Mouse (Mus musculus): Measurements from ENCODE around the gene Ildr2. TPM values are rescaled to one million over a fixed set of nuclear protein-coding genes. Genes with fewer than 3 reads are reported as not detected.

Ildr2 gene
- total RNA-seq (2012; rRNA removed) = not detected in 2 replicates
- not detected in 2 replicates for total RNA-seq (2014; rRNA removed)
- polyA plus RNA-seq (2012; ENCODE audit: insufficient read length, low read depth) = not detected in 2 replicates

DNA sequence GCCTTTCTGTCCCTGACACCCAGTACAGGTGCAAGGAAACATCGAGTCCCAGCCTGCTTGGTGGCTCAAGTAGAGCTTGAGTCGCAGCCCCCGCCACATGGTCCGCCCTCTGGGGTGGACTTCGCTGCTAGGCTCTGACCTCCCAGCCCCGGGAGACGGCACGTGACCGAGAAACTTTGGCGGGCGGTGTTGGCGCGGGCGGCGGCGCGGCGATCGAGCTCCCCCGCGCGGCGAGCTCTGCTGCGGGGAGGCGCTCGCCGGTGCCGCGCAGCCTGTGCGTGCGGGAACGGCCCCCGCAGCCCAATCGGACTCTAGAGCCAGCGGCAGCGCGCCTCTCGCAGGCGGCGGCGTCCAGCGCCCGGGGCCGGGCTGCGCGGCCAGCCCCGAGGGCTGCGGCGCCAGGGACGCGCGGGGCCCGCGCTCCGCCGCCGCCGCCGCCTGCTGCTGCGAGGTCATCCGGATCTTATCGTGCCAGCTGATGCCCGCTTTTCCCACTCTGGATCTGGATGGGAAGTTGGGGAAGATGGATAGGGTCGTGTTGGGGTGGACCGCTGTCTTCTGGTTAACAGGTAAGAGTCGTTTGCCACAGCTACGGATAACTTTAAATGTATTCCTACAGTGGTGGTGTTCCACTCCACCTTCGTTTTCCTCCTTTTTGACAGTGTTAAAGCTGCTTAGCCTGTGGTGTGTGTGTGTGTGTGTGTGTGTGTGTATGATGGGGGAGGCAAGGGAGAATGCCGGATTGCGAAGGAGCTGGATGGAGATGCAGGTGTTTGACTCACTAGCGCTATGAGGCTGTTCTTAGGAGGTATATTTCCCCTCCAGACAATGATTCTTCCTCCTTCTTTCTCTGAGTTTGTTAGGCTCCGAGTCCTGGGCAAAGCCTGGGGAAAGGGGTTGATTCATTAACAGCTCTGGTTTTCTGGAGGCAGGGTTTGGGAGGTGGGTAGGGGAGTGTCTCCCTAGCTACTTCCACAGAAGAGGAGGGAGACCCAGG is at the start of gene Ildr2:
Gene Ildr2 (plus strand): TSS at position 242 of the 997 bp plus-strand sequence.
- H3K36me3 ChIP-seq (replicated peaks in 1 of 2; ENCODE audit: control insufficient read depth in 1 of 2, insufficient read depth in 1 of 2, low read length in 1 of 2) = no peaks in the 10 kb centered on the region
- in situ Hi-C loops (cut with MboI; ENCODE audit: low pct_ligation_motif_present, low pct_unique_long_range_greater_than_20kb, low sequenced_read_pairs) (no loop called here), dilution Hi-C loops (cut with MboI; ENCODE audit: extremely low pct_ligation_motif_present, extremely low pct_unique_long_range_greater_than_20kb, low sequenced_read_pairs) (no loop called here)
- no peak within 1 kb of the TSS for H3K9ac ChIP-seq (ENCODE audit: insufficient read depth, low read depth)
- no peak for DNase-seq (ENCODE audit: extremely low read depth)
- no peaks in the 10 kb centered on the region for H3K9me3 ChIP-seq (replicated peaks; ENCODE audit: low read length)
- H3K4me3 ChIP-seq (replicated peaks in 1 of 3; ENCODE audit: low read depth in 2 of 3, low read length in 2 of 3, poor library complexity in 1 of 3) = no peak within 1 kb of the TSS
- H3K27ac ChIP-seq (ENCODE audit: insufficient read depth, low read depth) = no peak within 1 kb of the TSS
- no peaks in the 10 kb centered on the region for H3K4me1 ChIP-seq (ENCODE audit: control insufficient read depth in 1 of 2, insufficient read depth in 2 of 2)
- H3K79me2 ChIP-seq (replicated peaks; ENCODE audit: control insufficient read depth, extremely low read depth, insufficient read depth, poor library complexity, severe bottlenecking) = no peaks in the 10 kb centered on the region
- H3K27me3 ChIP-seq (replicated peaks) = peaks cover 6% of the 10 kb centered on the region
- no peak within 1 kb of the TSS for H3K4me2 ChIP-seq (ENCODE audit: insufficient read depth, low read depth, poor library complexity, severe bottlenecking)
- TF ChIP-seq RCOR1 (conservative IDR thresholded peaks at IDR 0.05; ENCODE audit: low read depth, low read length) = no peak
- no peak for TF ChIP-seq CHD1 (IDR thresholded peaks at IDR 0.05; ENCODE audit: low read depth, low read length)
- TF ChIP-seq CTCF (conservative IDR thresholded peaks at IDR 0.05 in 1 of 2, IDR thresholded peaks at IDR 0.05 in 1 of 2; ENCODE audit: low read depth in 2 of 2, low read length in 2 of 2) = no peak
- no peak for TF ChIP-seq ZNF384 (IDR thresholded peaks at IDR 0.05; ENCODE audit: low read depth, low read length)
- no peak for TF ChIP-seq ETS1 (conservative IDR thresholded peaks at IDR 0.05; ENCODE audit: low read depth, low read length)
- TF ChIP-seq HCFC1 (IDR thresholded peaks at IDR 0.05; ENCODE audit: low read depth, low read length) = no peak
- no peak for TF ChIP-seq PAX5 (IDR thresholded peaks at IDR 0.05; ENCODE audit: low read length)
- TF ChIP-seq MAFK (IDR thresholded peaks at IDR 0.05; ENCODE audit: insufficient replicate concordance, low read length) = no peak
- no peak for TF ChIP-seq TBP (conservative IDR thresholded peaks at IDR 0.05; ENCODE audit: low read depth, low read length)
- TF ChIP-seq BHLHE40 (IDR thresholded peaks at IDR 0.05; ENCODE audit: low read depth, low read length) = no peak
- TF ChIP-seq ZC3H11A (IDR thresholded peaks at IDR 0.05; ENCODE audit: low read depth, low read length) = no peak
- TF ChIP-seq GABPA (IDR thresholded peaks at IDR 0.05; ENCODE audit: insufficient replicate concordance, low read depth, low read length) = no peak
- no peak for TF ChIP-seq CHD2 (IDR thresholded peaks at IDR 0.05; ENCODE audit: low read length)
- no peak for TF ChIP-seq KAT2A (IDR thresholded peaks at IDR 0.05; ENCODE audit: insufficient replicate concordance, low read length)
- TF ChIP-seq USF1 (IDR thresholded peaks at IDR 0.05; ENCODE audit: low read depth, low read length) = no peak
- no peak for TF ChIP-seq MYC (IDR thresholded peaks at IDR 0.05; ENCODE audit: low read depth, low read length)
- TF ChIP-seq USF2 (conservative IDR thresholded peaks at IDR 0.05; ENCODE audit: low read depth, low read length) = no peak
- no peak for TF ChIP-seq NRF1 (IDR thresholded peaks at IDR 0.05; ENCODE audit: low read depth, low read length)
- TF ChIP-seq IRF4 (IDR thresholded peaks at IDR 0.05; ENCODE audit: low read depth, low read length) = no peak

Data from CH12.LX (cell line).